Mouse (Mus musculus): ENCODE data around the gene Litaf. TPM values are rescaled to one million over a fixed set of nuclear protein-coding genes. Genes with fewer than 3 reads are reported as not detected.

Gene Litaf
- polyA plus RNA-seq, 1 experiment from 2014 or later = 96.0 TPM

DNA sequence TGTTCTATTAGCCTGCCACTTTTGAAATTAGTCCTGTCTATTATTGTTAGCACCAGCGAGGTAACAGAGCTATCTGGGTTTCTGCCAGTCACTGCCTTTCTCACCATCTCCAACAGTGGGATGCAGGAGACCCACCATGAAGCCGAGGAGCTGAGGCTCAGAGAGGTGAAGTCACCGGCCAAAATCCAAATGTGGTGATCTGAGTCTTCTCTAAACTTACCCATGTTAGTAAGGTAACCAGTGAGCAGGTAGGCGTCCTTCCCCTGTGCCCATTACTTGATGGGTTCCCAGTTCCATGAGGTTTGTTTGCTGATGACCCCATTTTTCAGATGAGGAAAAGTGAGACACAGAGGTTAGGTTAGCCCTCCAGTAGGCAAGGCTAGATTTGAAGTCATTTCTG is 1.6 kb downstream of the Litaf start:
- no peak overlapping the region for H3K4me3 ChIP-seq (replicated peaks)
- H3K4me2 ChIP-seq = no peak overlapping the region
- no peaks in the 10 kb centered on the region for H3K27me3 ChIP-seq (replicated peaks)
- no peaks in the 10 kb centered on the region for H3K36me3 ChIP-seq
- H3K4me1 ChIP-seq = peaks cover 39% of the 10 kb centered on the region
- no peak for ATAC-seq (ENCODE audit: insufficient read depth, low FRiP score, low read depth)
- H3K27ac ChIP-seq = no peak overlapping the region
- H3K9ac ChIP-seq = no peak overlapping the region
- WGBS = 89% methylated on average over 4 of the region's 4 CpGs
- no peaks in the 10 kb centered on the region for H3K9me3 ChIP-seq

DNA sequence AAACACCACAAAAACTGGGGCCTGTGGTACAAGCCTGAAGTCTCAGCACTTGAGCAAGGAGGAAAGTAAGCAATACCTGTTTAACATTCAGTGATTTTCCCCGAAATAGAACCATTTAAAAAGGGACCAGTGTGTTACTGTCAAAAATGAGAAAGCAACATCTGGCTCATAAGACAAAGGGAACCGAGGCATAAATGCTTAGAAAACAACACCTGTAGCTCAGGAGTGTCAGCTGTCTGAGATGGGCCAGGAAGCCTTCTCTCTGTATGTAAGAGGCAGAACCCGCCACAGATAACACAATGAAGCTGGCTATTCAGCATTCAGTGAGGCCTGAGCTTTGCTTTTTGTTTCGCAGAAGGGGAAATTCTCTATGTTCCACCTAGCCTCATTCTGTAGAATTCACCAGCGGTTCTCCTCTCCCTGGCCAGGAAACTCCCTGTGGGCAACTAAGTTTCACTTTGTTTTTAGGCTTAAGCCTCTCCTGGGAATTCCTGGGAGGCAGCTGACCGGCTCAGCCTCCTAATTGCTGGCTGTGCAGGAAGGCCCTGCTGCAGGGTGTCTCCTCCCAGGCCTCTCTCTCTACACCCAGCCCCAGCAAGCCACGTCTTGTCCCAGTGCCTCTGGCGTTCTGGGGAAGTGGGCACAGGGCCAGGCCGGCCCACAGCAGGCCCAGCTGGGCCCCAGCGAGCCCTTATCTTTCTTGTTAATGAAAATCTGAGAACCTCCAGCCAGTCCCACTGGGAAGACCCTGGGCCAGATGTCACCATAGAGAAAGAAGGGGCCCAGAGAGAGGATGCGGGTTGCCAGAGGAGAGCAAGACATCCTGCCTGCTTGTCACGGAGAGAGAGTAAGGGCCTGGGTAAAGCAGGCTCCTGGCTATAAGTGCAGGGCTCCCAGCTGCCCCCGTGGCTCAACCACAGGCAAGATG is 2.9 kb downstream of the Litaf start:
- 30% methylated on average over 13 of the region's 13 CpGs for WGBS
- H3K9ac ChIP-seq = no peak overlapping the region
- no peak overlapping the region for H3K4me3 ChIP-seq (replicated peaks)
- peak overlapping the region; percentile 72 for H3K27ac ChIP-seq
- H3K27me3 ChIP-seq (replicated peaks) = no peaks in the 10 kb centered on the region
- no peaks in the 10 kb centered on the region for H3K9me3 ChIP-seq
- no peaks in the 10 kb centered on the region for H3K36me3 ChIP-seq
- ATAC-seq (ENCODE audit: insufficient read depth, low FRiP score, low read depth) = peak; percentile 47
- H3K4me1 ChIP-seq = peaks cover 32% of the 10 kb centered on the region
- peak overlapping the region; percentile 31 for H3K4me2 ChIP-seq

DNA sequence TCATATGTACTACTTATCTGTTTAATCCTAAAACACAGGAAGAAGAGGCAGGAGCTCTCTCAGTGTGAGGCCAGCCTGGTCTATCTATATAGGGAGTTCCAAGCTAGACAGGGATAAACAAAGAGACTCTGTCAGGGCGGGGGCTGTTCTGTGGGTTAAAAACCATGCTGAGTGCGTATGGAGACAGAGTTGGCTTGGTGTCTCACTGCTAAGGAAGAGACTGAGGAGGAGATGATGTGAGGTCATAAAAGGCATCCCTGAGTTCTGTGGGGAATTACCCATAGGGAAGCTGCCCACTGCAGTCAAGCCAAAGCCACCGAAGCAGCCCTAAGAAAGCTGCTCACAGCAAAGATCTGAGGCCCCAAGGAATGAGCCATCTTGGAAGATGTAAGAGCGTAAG is 5.3 kb downstream of the Litaf start, which contains the start of gene Snn:
TSS of gene Snn (plus strand) at position 301 of the 400 bp plus-strand sequence.
- H3K36me3 ChIP-seq = no peaks in the 10 kb centered on the region
- H3K27ac ChIP-seq = no peak within 1 kb of the TSS
- H3K9me3 ChIP-seq = no peaks in the 10 kb centered on the region
- peaks cover 18% of the 10 kb centered on the region for H3K4me1 ChIP-seq
- no peaks in the 10 kb centered on the region for H3K27me3 ChIP-seq (replicated peaks)
- no peak within 1 kb of the TSS for H3K4me2 ChIP-seq
- ATAC-seq (ENCODE audit: insufficient read depth, low FRiP score, low read depth) = no peak
- H3K4me3 ChIP-seq (replicated peaks) = no peak within 1 kb of the TSS
- 88% methylated on average over 4 of the region's 4 CpGs for WGBS
- no peak within 1 kb of the TSS for H3K9ac ChIP-seq

- 76% methylated on average over 5 of the region's 5 CpGs for WGBS
These were observed 10.0 kb downstream of the Litaf start for GRCm38 (mm10) chr16:11055916-11056315.

GRCm38 (mm10) chr16:11054871-11055270 is 11.1 kb downstream of the Litaf start:
- WGBS = 76% methylated on average over 6 of the region's 6 CpGs

More at GRCm38 (mm10) chr16:11055916-11056315, 10.0 kb downstream of the Litaf start:
- Histone ChIP-seq H3K4me2 (no peak overlapping the region), H3K4me1 (no peaks in the 10 kb centered on the region), H3K27me3 (replicated peaks) (no peaks in the 10 kb centered on the region), H3K4me3 (replicated peaks) (no peak overlapping the region), H3K9ac (no peak overlapping the region), H3K9me3 (no peaks in the 10 kb centered on the region), H3K27ac (no peak overlapping the region), H3K36me3 (no peaks in the 10 kb centered on the region)
- no peak for ATAC-seq (ENCODE audit: insufficient read depth, low FRiP score, low read depth)

DNA sequence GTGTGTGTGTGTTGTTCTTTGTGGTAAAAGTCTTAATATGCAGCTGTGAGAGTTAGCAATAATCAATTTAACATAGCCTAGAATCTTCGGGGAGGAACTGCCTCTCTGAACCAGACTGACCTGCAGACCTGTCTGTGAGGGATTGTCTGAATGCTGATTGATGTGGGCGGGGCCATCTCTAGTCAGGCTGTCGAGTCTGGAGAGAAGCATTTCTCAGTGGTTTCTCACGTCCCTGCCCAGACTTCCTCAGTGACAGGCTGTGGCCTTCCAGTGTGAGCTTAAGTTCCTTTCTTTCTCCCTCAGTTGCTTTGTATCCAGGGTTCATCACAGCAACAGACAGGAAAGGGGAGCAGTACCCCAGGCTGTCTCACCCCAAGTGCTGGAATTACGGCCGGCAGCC is 11.5 kb downstream of the Litaf start:
- H3K9me3 ChIP-seq = no peaks in the 10 kb centered on the region
- no peak overlapping the region for H3K4me2 ChIP-seq
- H3K27ac ChIP-seq = no peak overlapping the region
- H3K4me1 ChIP-seq = no peaks in the 10 kb centered on the region
- 65% methylated on average over 6 of the region's 6 CpGs for WGBS
- no peak overlapping the region for H3K4me3 ChIP-seq (replicated peaks)
- H3K9ac ChIP-seq = no peak overlapping the region
- ATAC-seq (ENCODE audit: insufficient read depth, low FRiP score, low read depth) = no peak
- no peaks in the 10 kb centered on the region for H3K36me3 ChIP-seq
- no peaks in the 10 kb centered on the region for H3K27me3 ChIP-seq (replicated peaks)

More at GRCm38 (mm10) chr16:11054871-11055270, 11.1 kb downstream of the Litaf start:
- Histone ChIP-seq H3K4me3 (replicated peaks) (no peak overlapping the region), H3K27me3 (replicated peaks) (no peaks in the 10 kb centered on the region), H3K4me1 (no peaks in the 10 kb centered on the region), H3K9ac (no peak overlapping the region), H3K4me2 (no peak overlapping the region), H3K9me3 (no peaks in the 10 kb centered on the region), H3K36me3 (no peaks in the 10 kb centered on the region), H3K27ac (no peak overlapping the region)
- ATAC-seq (ENCODE audit: insufficient read depth, low FRiP score, low read depth) = no peak

- no peak overlapping the region for H3K9ac ChIP-seq
- H3K9me3 ChIP-seq = no peaks in the 10 kb centered on the region
- H3K27me3 ChIP-seq (replicated peaks) = no peaks in the 10 kb centered on the region
- no peaks in the 10 kb centered on the region for H3K4me1 ChIP-seq
- H3K36me3 ChIP-seq = no peaks in the 10 kb centered on the region
- H3K4me3 ChIP-seq (replicated peaks) = no peak overlapping the region
- 87% methylated on average over 11 of the region's 11 CpGs for WGBS
- ATAC-seq (ENCODE audit: insufficient read depth, low FRiP score, low read depth) = no peak
- H3K4me2 ChIP-seq = no peak overlapping the region
- no peak overlapping the region for H3K27ac ChIP-seq
These were observed 14.8 kb downstream of the Litaf start for GRCm38 (mm10) chr16:11051134-11051533.

GRCm38 (mm10) chr16:11050226-11050625 is 15.7 kb downstream of the Litaf start:
- Histone ChIP-seq H3K4me3 (replicated peaks) (no peak overlapping the region), H3K9me3 (no peaks in the 10 kb centered on the region), H3K27me3 (replicated peaks) (no peaks in the 10 kb centered on the region), H3K27ac (no peak overlapping the region), H3K4me1 (no peaks in the 10 kb centered on the region), H3K36me3 (no peaks in the 10 kb centered on the region), H3K4me2 (no peak overlapping the region), H3K9ac (no peak overlapping the region)
- WGBS = 82% methylated on average over 2 of the region's 2 CpGs
- ATAC-seq (ENCODE audit: insufficient read depth, low FRiP score, low read depth) = no peak

- no peak for ATAC-seq (ENCODE audit: insufficient read depth, low FRiP score, low read depth)
- no peaks in the 10 kb centered on the region for H3K36me3 ChIP-seq
- 68% methylated on average over 7 of the region's 7 CpGs for WGBS
- no peaks in the 10 kb centered on the region for H3K9me3 ChIP-seq
- no peak overlapping the region for H3K4me3 ChIP-seq (replicated peaks)
- no peaks in the 10 kb centered on the region for H3K27me3 ChIP-seq (replicated peaks)
- H3K9ac ChIP-seq = no peak overlapping the region
- H3K4me2 ChIP-seq = no peak overlapping the region
- no peak overlapping the region for H3K27ac ChIP-seq
- H3K4me1 ChIP-seq = no peaks in the 10 kb centered on the region
These were observed 18.8 kb downstream of the Litaf start for GRCm38 (mm10) chr16:11047130-11047529.

DNA sequence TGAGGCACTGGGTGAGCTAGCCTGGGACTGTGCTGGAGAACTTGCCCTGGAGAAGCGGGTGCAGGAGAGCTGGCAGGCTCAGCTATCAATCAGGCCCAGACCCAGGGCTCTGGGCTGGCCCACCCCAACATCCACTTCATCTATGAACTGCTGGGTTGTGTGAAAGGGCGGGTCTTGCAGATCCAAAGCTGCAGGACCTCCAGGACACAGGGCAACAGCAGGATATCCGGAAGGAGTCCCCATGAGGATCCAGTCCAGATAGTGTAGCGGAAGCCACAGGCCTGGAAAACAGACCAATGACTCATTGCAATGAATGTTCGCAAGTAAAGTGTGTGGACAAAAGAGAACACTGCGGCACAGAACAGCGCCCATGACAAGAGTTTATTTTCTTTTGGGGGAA is 19.5 kb downstream of the Litaf start:
- Histone ChIP-seq H3K27ac (no peak overlapping the region), H3K36me3 (no peaks in the 10 kb centered on the region), H3K27me3 (replicated peaks) (no peaks in the 10 kb centered on the region), H3K4me3 (replicated peaks) (no peak overlapping the region), H3K4me2 (no peak overlapping the region), H3K9me3 (no peaks in the 10 kb centered on the region), H3K4me1 (no peaks in the 10 kb centered on the region), H3K9ac (no peak overlapping the region)
- ATAC-seq (ENCODE audit: insufficient read depth, low FRiP score, low read depth) = 0 out of 2 replicates have a peak, but pooled peaks have one; percentile 31
- 84% methylated on average over 7 of the region's 7 CpGs for WGBS

- Histone ChIP-seq H3K27ac (no peak overlapping the region), H3K4me3 (replicated peaks) (no peak overlapping the region), H3K36me3 (no peaks in the 10 kb centered on the region), H3K4me2 (no peak overlapping the region), H3K27me3 (replicated peaks) (no peaks in the 10 kb centered on the region), H3K4me1 (no peaks in the 10 kb centered on the region), H3K9ac (no peak overlapping the region), H3K9me3 (no peaks in the 10 kb centered on the region)
- no peak for ATAC-seq (ENCODE audit: insufficient read depth, low FRiP score, low read depth)
- 75% methylated on average over 5 of the region's 5 CpGs for WGBS
These were observed 22.7 kb downstream of the Litaf start for GRCm38 (mm10) chr16:11043239-11043638.

DNA sequence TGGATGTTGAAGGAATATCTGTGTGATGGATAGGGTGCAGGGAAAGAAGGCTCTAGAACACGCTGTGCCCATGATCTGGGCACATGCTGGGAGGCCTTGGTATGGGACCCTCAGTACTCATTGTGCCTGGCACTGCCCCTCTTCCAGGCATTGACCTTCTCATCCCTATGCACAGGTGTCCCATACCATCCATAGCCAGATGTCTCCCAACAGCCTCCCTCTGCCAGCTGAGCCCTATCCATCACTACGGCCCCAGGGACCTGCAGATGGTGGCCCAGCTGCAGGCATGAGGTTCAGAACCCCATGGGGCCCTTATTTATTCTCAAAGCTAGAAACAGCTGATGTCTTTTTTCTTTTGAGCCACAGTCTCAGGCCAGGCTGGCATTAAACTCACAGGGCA is 25.4 kb downstream of the Litaf start:
- H3K9me3 ChIP-seq = no peaks in the 10 kb centered on the region
- H3K36me3 ChIP-seq = no peaks in the 10 kb centered on the region
- H3K27ac ChIP-seq = no peak overlapping the region
- 69% methylated on average over 2 of the region's 2 CpGs for WGBS
- no peak overlapping the region for H3K4me2 ChIP-seq
- H3K4me1 ChIP-seq = no peaks in the 10 kb centered on the region; the same call in 1 of the 2 replicates
- no peak for ATAC-seq (ENCODE audit: insufficient read depth, low FRiP score, low read depth)
- no peak overlapping the region for H3K9ac ChIP-seq
- no peak overlapping the region for H3K4me3 ChIP-seq (replicated peaks)
- no peaks in the 10 kb centered on the region for H3K27me3 ChIP-seq (replicated peaks)

All from stomach, embryonic 15.5 days (tissue).